29 mouse cellular contexts compared by ENCODE assay signal in the genomic region with DNA sequence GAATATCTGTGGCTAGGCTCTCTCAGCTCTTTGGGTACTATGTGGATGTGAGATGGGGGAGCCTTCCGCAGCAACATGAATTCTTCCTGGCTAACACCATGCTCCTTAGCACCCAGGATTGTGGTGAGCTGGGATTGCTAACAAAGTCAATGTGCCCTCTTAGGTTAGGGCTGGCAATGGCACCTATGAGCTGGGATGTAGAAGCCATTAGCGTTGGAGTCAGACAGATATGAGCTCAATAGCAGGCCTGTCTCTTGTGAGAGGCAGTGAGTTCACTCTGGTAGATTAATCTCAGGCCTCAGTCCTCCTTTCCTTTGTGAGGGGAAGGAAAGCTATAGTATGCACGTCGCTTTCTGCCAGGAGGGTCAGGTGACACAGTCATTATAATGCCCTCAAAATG. TPM values are rescaled to one million over a fixed set of nuclear protein-coding genes. Genes with fewer than 3 reads are reported as not detected.
DNase-seq lines count a peak whose midpoint lies in the region; ATAC-seq and TF ChIP-seq lines count a peak whose summit lies in the region.
"Had no signal": no experiment of that assay in that cellular context is flagged by ENCODE, and none has a peak within 500 bp of the region (broad histone marks: within the 10 kb centered on the region; RNA-seq: fewer than 3 reads in every experiment).

No protein-coding gene starts in this region.

- H3K27me3 ChIP-seq in hindbrain, embryonic 15.5 days: no peaks in the 10 kb centered on the region
- H3K27me3 ChIP-seq in hindbrain, postnatal 0 days (ENCODE audit: insufficient read depth, low read length): no peaks in the 10 kb centered on the region
- no peaks in the 10 kb centered on the region for H3K27me3 ChIP-seq in kidney, embryonic 15.5 days
- H3K27me3 ChIP-seq in kidney, postnatal 0 days (ENCODE audit: insufficient read depth, low read length): no peaks in the 10 kb centered on the region
- H3K27me3 ChIP-seq: embryonic facial prominence, embryonic 13.5 days; embryonic facial prominence, embryonic 15.5 days; forebrain, embryonic 12.5 days had no signal

- WGBS in hindbrain, embryonic 15.5 days: 83% methylated on average over 4 of the region's 4 CpGs
- 81% methylated on average over 4 of the region's 4 CpGs for WGBS in hindbrain, postnatal 0 days
- 88% methylated on average over 4 of the region's 4 CpGs for WGBS in kidney, embryonic 15.5 days
- WGBS in kidney, postnatal 0 days: 80% methylated on average over 4 of the region's 4 CpGs

- no peak for DNase-seq in hindbrain, postnatal 0 days (ENCODE audit: low spot score)
- DNase-seq in kidney, adult 9 months: no peak
- no peak for DNase-seq in kidney, postnatal 0 days (ENCODE audit: low spot score)
- DNase-seq in kidney, postnatal 25 days: no peak
- DNase-seq: adrenal gland, postnatal 10 days; adrenal gland, postnatal 25 days; cerebellum, adult 11 months; cerebellum, adult 18-20 months; cerebellum, adult 8-10 months; cerebellum, adult 9-11 months; cerebellum, postnatal 14 days; cerebellum, postnatal 36 days; embryo, embryonic 11 days had no signal

- H3K9ac ChIP-seq in hindbrain, embryonic 15.5 days: no peak overlapping the region
- no peak overlapping the region for H3K9ac ChIP-seq in hindbrain, postnatal 0 days (replicated peaks; ENCODE audit: low read length)
- H3K9ac ChIP-seq in kidney, embryonic 15.5 days: no peak overlapping the region
- no peak overlapping the region for H3K9ac ChIP-seq in kidney, postnatal 0 days (ENCODE audit: low read depth, low read length)
- H3K9ac ChIP-seq: embryonic facial prominence, embryonic 13.5 days; embryonic facial prominence, embryonic 15.5 days; forebrain, embryonic 12.5 days had no signal

- ATAC-seq in hindbrain, embryonic 15.5 days (ENCODE audit: low FRiP score, low read depth): no peak
- ATAC-seq in hindbrain, postnatal 0 days: no peak
- ATAC-seq in kidney, embryonic 15.5 days (replicated peaks; ENCODE audit: low FRiP score): no peak
- ATAC-seq in kidney, postnatal 0 days (replicated peaks; ENCODE audit: low FRiP score, low read depth): no peak
- ATAC-seq: forebrain, embryonic 14.5 days had no signal

- TF ChIP-seq CTCF in hindbrain, postnatal 0 days (IDR thresholded peaks at IDR 0.05; ENCODE audit: low read depth): no peak
- no peak for TF ChIP-seq CTCF in kidney, postnatal 0 days (IDR thresholded peaks at IDR 0.05; ENCODE audit: low read depth)

- 0 out of 2 replicates have a peak overlapping the region, but pooled peaks have one; percentile 5 for H3K27ac ChIP-seq in hindbrain, embryonic 15.5 days (replicated peaks)
- no peak overlapping the region for H3K27ac ChIP-seq in hindbrain, postnatal 0 days
- peak overlapping the region; percentile 62 for H3K27ac ChIP-seq in kidney, embryonic 15.5 days
- peak overlapping the region; percentile 26; the same call in 1 of the 2 replicates for H3K27ac ChIP-seq in kidney, postnatal 0 days
- H3K27ac ChIP-seq: embryonic facial prominence, embryonic 13.5 days; embryonic facial prominence, embryonic 15.5 days; forebrain, embryonic 10.5 days; forebrain, embryonic 12.5 days had no signal

- peaks cover 13% of the 10 kb centered on the region; the same call in 1 of the 2 replicates for H3K4me1 ChIP-seq in hindbrain, embryonic 15.5 days (replicated peaks)
- no peaks in the 10 kb centered on the region; the same call in 1 of the 2 replicates for H3K4me1 ChIP-seq in hindbrain, postnatal 0 days (ENCODE audit: insufficient read depth, low read length)
- peaks cover 32% of the 10 kb centered on the region for H3K4me1 ChIP-seq in kidney, embryonic 15.5 days
- peaks cover 14% of the 10 kb centered on the region for H3K4me1 ChIP-seq in kidney, postnatal 0 days (replicated peaks; ENCODE audit: insufficient read depth, low read length)
- H3K4me1 ChIP-seq: embryonic facial prominence, embryonic 13.5 days had no signal

- no peaks in the 10 kb centered on the region for H3K9me3 ChIP-seq in hindbrain, embryonic 15.5 days
- no peaks in the 10 kb centered on the region for H3K9me3 ChIP-seq in hindbrain, postnatal 0 days (ENCODE audit: low read length)
- no peaks in the 10 kb centered on the region for H3K9me3 ChIP-seq in kidney, embryonic 15.5 days (replicated peaks)
- H3K9me3 ChIP-seq in kidney, postnatal 0 days (replicated peaks; ENCODE audit: low read length): no peaks in the 10 kb centered on the region
- H3K9me3 ChIP-seq: embryonic facial prominence, embryonic 13.5 days; embryonic facial prominence, embryonic 15.5 days; forebrain, embryonic 10.5 days; forebrain, embryonic 12.5 days had no signal

- H3K36me3 ChIP-seq in hindbrain, embryonic 15.5 days: no peaks in the 10 kb centered on the region
- no peaks in the 10 kb centered on the region for H3K36me3 ChIP-seq in hindbrain, postnatal 0 days (ENCODE audit: insufficient read depth, low read length)
- 0 out of 2 replicates have a peak, but pooled peaks cover 4% of the 10 kb centered on the region for H3K36me3 ChIP-seq in kidney, embryonic 15.5 days
- 0 out of 2 replicates have a peak, but pooled peaks cover 6% of the 10 kb centered on the region for H3K36me3 ChIP-seq in kidney, postnatal 0 days (ENCODE audit: insufficient read depth, low read length)
- H3K36me3 ChIP-seq: embryonic facial prominence, embryonic 15.5 days had no signal

- H3K4me2 ChIP-seq in hindbrain, embryonic 15.5 days: no peak overlapping the region
- no peak overlapping the region for H3K4me2 ChIP-seq in hindbrain, postnatal 0 days (ENCODE audit: low read depth, low read length)
- no peak overlapping the region for H3K4me2 ChIP-seq in kidney, embryonic 15.5 days
- no peak overlapping the region for H3K4me2 ChIP-seq in kidney, postnatal 0 days (ENCODE audit: low read length)
- H3K4me2 ChIP-seq: embryonic facial prominence, embryonic 13.5 days; embryonic facial prominence, embryonic 15.5 days; forebrain, embryonic 12.5 days had no signal

- no peak overlapping the region for H3K4me3 ChIP-seq in hindbrain, embryonic 15.5 days
- H3K4me3 ChIP-seq in hindbrain, postnatal 0 days (ENCODE audit: low read length): no peak overlapping the region
- H3K4me3 ChIP-seq in kidney, embryonic 15.5 days (replicated peaks): no peak overlapping the region
- H3K4me3 ChIP-seq in kidney, postnatal 0 days (replicated peaks; ENCODE audit: low read depth, low read length): no peak overlapping the region
- H3K4me3 ChIP-seq: embryonic facial prominence, embryonic 13.5 days; embryonic facial prominence, embryonic 15.5 days; erythroblast, embryonic 14.5 days; forebrain, embryonic 10.5 days; forebrain, embryonic 12.5 days had no signal

RNA-seq across cellular contexts. Expression of a gene that starts 56.3 kb away (rescaled TPM):
- polyA plus RNA-seq in hindbrain, embryonic 15.5 days (2015; fragmentation: Nextera tagmentation; extraction: Ambion mirVana): not detected in 2 replicates
- total RNA-seq in hindbrain, postnatal 0 days (2014; rRNA removed): not detected in 2 replicates
- not detected in 2 replicates for polyA plus RNA-seq in hindbrain, postnatal 0 days (2015; fragmentation: Nextera tagmentation; extraction: Ambion mirVana)
- polyA plus RNA-seq in kidney, embryonic 15.5 days (2015; fragmentation: Nextera tagmentation; extraction: Ambion mirVana): not detected in 2 replicates
- polyA plus RNA-seq in kidney, postnatal 0 days (2015; fragmentation: Nextera tagmentation; extraction: Ambion mirVana): not detected in 2 replicates
- total RNA-seq: adrenal gland, adult 2 months; adrenal gland, postnatal 10 days; adrenal gland, postnatal 25 days; adrenal gland, postnatal 4 days; common myeloid progenitor, adult 5-6 weeks; ES-E14; MEL had no signal
- polyA plus RNA-seq: adrenal gland, adult 2 months; brain, embryonic 14.5 days; C2C12; embryonic facial prominence, embryonic 11.5 days; embryonic facial prominence, embryonic 13.5 days; embryonic facial prominence, embryonic 15.5 days; erythroblast, embryonic 14.5 days; forebrain, embryonic 10.5 days; forebrain, embryonic 12.5 days; forebrain, embryonic 14.5 days had no signal
